Mouse (Mus musculus): ENCODE measurements around the gene Insl6.

GRCm38 (mm10) chr19:29374947-29375346 is 49.8 kb upstream of the Insl6 start:
- no peak for TF ChIP-seq CTCF (IDR thresholded peaks at IDR 0.05; ENCODE audit: borderline replicate concordance, control insufficient read depth, extremely low read depth, insufficient read depth, low read length, poor library complexity)
- no peak for TF ChIP-seq POLR2A (IDR thresholded peaks at IDR 0.05; ENCODE audit: control insufficient read depth, extremely low read depth, insufficient read depth, low read length, poor library complexity)
